Comparison of ENCODE assay signal across 10 mouse cellular contexts in genomic region chr4:45654804-45655155, GRCm38 (mm10).
A peak's percentile ranks its signal among the peaks of the same experiment; 100 is the strongest.
DNase-seq lines count a peak whose midpoint lies in the region; ATAC-seq and TF ChIP-seq lines count a peak whose summit lies in the region.
"Had no signal": no experiment of that assay in that cellular context is flagged by ENCODE, and none has a peak within 500 bp of the region (broad histone marks: within the 10 kb centered on the region; RNA-seq: fewer than 3 reads in every experiment).

No protein-coding gene starts in this region.

- H3K27me3 ChIP-seq in heart, embryonic 15.5 days: no peaks in the 10 kb centered on the region
- peaks cover 3% of the 10 kb centered on the region for H3K27me3 ChIP-seq in ES-Bruce4 (ENCODE audit: control insufficient read depth, insufficient read depth, low read length, poor library complexity, severe bottlenecking)
- H3K27me3 ChIP-seq in forebrain, embryonic 13.5 days: no peaks in the 10 kb centered on the region; the same call in 1 of the 2 replicates
- H3K27me3 ChIP-seq in limb, embryonic 14.5 days (ENCODE audit: control insufficient read depth, insufficient read depth, low read length): no peaks in the 10 kb centered on the region

- peak overlapping the region; percentile 1; the same call in 1 of the 2 replicates for H3K4me3 ChIP-seq in heart, embryonic 15.5 days
- H3K4me3 ChIP-seq in ES-Bruce4 (ENCODE audit: low read depth, low read length): peak overlapping the region; percentile 14; the same call in 1 of the 2 replicates
- no peak overlapping the region; the same call in 1 of the 2 replicates for H3K4me3 ChIP-seq in forebrain, embryonic 13.5 days
- H3K4me3 ChIP-seq in limb, embryonic 14.5 days (replicated peaks; ENCODE audit: low read length): no peak overlapping the region
- H3K4me3 ChIP-seq: erythroblast, embryonic 14.5 days; megakaryocyte, embryonic 14.5 days had no signal

- H3K4me1 ChIP-seq in heart, embryonic 15.5 days (replicated peaks): peaks cover 20% of the 10 kb centered on the region
- H3K4me1 ChIP-seq in ES-Bruce4 (ENCODE audit: control insufficient read depth, insufficient read depth, low read length): no peaks in the 10 kb centered on the region
- H3K4me1 ChIP-seq in forebrain, embryonic 13.5 days: peaks cover 34% of the 10 kb centered on the region
- H3K4me1 ChIP-seq in limb, embryonic 14.5 days (ENCODE audit: control insufficient read depth, insufficient read depth, low read length): peaks cover 17% of the 10 kb centered on the region
- H3K4me1 ChIP-seq: megakaryocyte, embryonic 14.5 days had no signal

- WGBS in heart, embryonic 15.5 days: 22% methylated on average over 4 of the region's 4 CpGs
- WGBS in forebrain, embryonic 13.5 days: 3% methylated on average over 4 of the region's 4 CpGs
- WGBS in limb, embryonic 14.5 days: 14% methylated on average over 4 of the region's 4 CpGs

- intact Hi-C loops in heart, postnatal 10 days (cut with DNase I): no loop called here

- H3K9me3 ChIP-seq in heart, embryonic 15.5 days (replicated peaks): no peaks in the 10 kb centered on the region
- peaks cover 5% of the 10 kb centered on the region for H3K9me3 ChIP-seq in ES-Bruce4 (replicated peaks; ENCODE audit: control insufficient read depth, insufficient read depth, low read length, poor library complexity, severe bottlenecking)
- no peaks in the 10 kb centered on the region for H3K9me3 ChIP-seq in forebrain, embryonic 13.5 days (replicated peaks)
- H3K9me3 ChIP-seq in limb, embryonic 14.5 days (ENCODE audit: control insufficient read depth, low read length): no peaks in the 10 kb centered on the region

- no peak for TF ChIP-seq POLR2A in ES-Bruce4 (IDR thresholded peaks at IDR 0.05; ENCODE audit: insufficient read depth, low read length)
- TF ChIP-seq POLR2A in limb, embryonic 14.5 days (IDR thresholded peaks at IDR 0.05; ENCODE audit: borderline replicate concordance, extremely low read depth, insufficient read depth, insufficient read length): no peak

- DNase-seq in heart, postnatal 10 days: no peak
- DNase-seq in limb, embryonic 14.5 days (ENCODE audit: low spot score): no peak
- DNase-seq in cerebellum, adult 8-10 months: no peak
- no peak for DNase-seq in retina, postnatal 1 day
- DNase-seq in kidney, postnatal 25 days: no peak

- ATAC-seq in heart, embryonic 15.5 days (replicated peaks; ENCODE audit: insufficient number of reproducible peaks, insufficient read depth, low FRiP score, low read depth): no peak
- peak; percentile 72 for ATAC-seq in forebrain, embryonic 13.5 days
- no peak for ATAC-seq in limb, embryonic 14.5 days (ENCODE audit: low FRiP score, low read depth)

- H3K9ac ChIP-seq in heart, embryonic 15.5 days: no peak overlapping the region
- no peak overlapping the region for H3K9ac ChIP-seq in ES-Bruce4 (ENCODE audit: low read depth, poor library complexity, severe bottlenecking)
- H3K9ac ChIP-seq in forebrain, embryonic 13.5 days: 0 out of 2 replicates have a peak overlapping the region, but pooled peaks have one; percentile 17
- H3K9ac ChIP-seq in limb, embryonic 14.5 days (ENCODE audit: low read depth, low read length, severe bottlenecking): no peak overlapping the region

- no peak overlapping the region for H3K27ac ChIP-seq in heart, embryonic 15.5 days
- peak overlapping the region; percentile 74 for H3K27ac ChIP-seq in ES-Bruce4 (ENCODE audit: insufficient read depth, low read length)
- peak overlapping the region; percentile 90 for H3K27ac ChIP-seq in forebrain, embryonic 13.5 days
- no peak overlapping the region for H3K27ac ChIP-seq in limb, embryonic 14.5 days (replicated peaks; ENCODE audit: low read depth, low read length)

- no peak for TF ChIP-seq CTCF in ES-Bruce4 (IDR thresholded peaks at IDR 0.05; ENCODE audit: low read depth, low read length)

- H3K36me3 ChIP-seq in heart, embryonic 15.5 days: no peaks in the 10 kb centered on the region
- H3K36me3 ChIP-seq in ES-Bruce4 (ENCODE audit: control insufficient read depth, insufficient read depth, low read length, poor library complexity, severe bottlenecking): no peaks in the 10 kb centered on the region
- H3K36me3 ChIP-seq in forebrain, embryonic 13.5 days (ENCODE audit: poor library complexity, severe bottlenecking): no peaks in the 10 kb centered on the region
- no peaks in the 10 kb centered on the region for H3K36me3 ChIP-seq in limb, embryonic 14.5 days (ENCODE audit: control insufficient read depth, insufficient read depth, low read length)

- peak overlapping the region; percentile 22 for H3K4me2 ChIP-seq in heart, embryonic 15.5 days
- H3K4me2 ChIP-seq in forebrain, embryonic 13.5 days: peak overlapping the region; percentile 51
- H3K4me2 ChIP-seq in limb, embryonic 14.5 days (replicated peaks; ENCODE audit: low read depth, low read length, severe bottlenecking): peak overlapping the region; percentile 11; the same call in 1 of the 2 replicates

- TF ChIP-seq EP300 in ES-Bruce4 (IDR thresholded peaks at IDR 0.05; ENCODE audit: insufficient read depth, low read depth, low read length): no peak

Comparison
In these comparisons a context has a peak if more than half of its experiments do, and no peak if none do; other contexts are left out.
1. H3K27ac ChIP-seq: peak in ES-Bruce4 (single experiment) and forebrain, embryonic 13.5 days (single experiment); none in heart, embryonic 15.5 days (single experiment) and limb, embryonic 14.5 days (single experiment).
2. H3K4me3 ChIP-seq: peak in heart, embryonic 15.5 days (single experiment) and ES-Bruce4 (single experiment); none in forebrain, embryonic 13.5 days (single experiment) and limb, embryonic 14.5 days (single experiment).
3. Peak in every context shown above with its lines, with median percentiles within 50 percentile points of each other: H3K4me2 ChIP-seq.